Mouse (Mus musculus) layer of hippocampus, postnatal 36 days (tissue): ENCODE results near the gene Ermp1. TPM values are rescaled to one million over a fixed set of nuclear protein-coding genes. Genes with fewer than 3 reads are reported as not detected.

Experiments
- DNase-seq, 2 experiments: peaks; one replicate each; pipeline ENCODE4 v3.0.0; 2022
- total RNA-seq, 2 experiments: library from RNA; stranded (reverse); gene quantifications; 2 replicates each; pipeline ENCODE4 v1.2.3; 2021

Ermp1 gene
- total RNA-seq, 2 experiments from 2014 or later = 53.5 to 61.2 TPM

- DNase-seq = no peak
Observed at GRCm38 (mm10) chr19:29660835-29661764, 12.9 kb upstream of the Ermp1 start.

GRCm38 (mm10) chr19:29659705-29660104 is 11.5 kb upstream of the Ermp1 start:
- DNase-seq = no peak

- DNase-seq = no peak
Observed at GRCm38 (mm10) chr19:29658836-29659235, 10.6 kb upstream of the Ermp1 start.

GRCm38 (mm10) chr19:29657558-29657957 is 9.3 kb upstream of the Ermp1 start:
- DNase-seq = no peak

GRCm38 (mm10) chr19:29657033-29657432 is 8.8 kb upstream of the Ermp1 start:
- DNase-seq = no peak

GRCm38 (mm10) chr19:29656620-29657019 is 8.4 kb upstream of the Ermp1 start:
- no peak for DNase-seq

- no peak for DNase-seq
Observed at GRCm38 (mm10) chr19:29656029-29656428, 7.8 kb upstream of the Ermp1 start.

- no peak for DNase-seq
Observed at GRCm38 (mm10) chr19:29655148-29655547, 6.9 kb upstream of the Ermp1 start.

GRCm38 (mm10) chr19:29653768-29654265 is 5.6 kb upstream of the Ermp1 start:
- no peak for DNase-seq

- DNase-seq = no peak
Observed at GRCm38 (mm10) chr19:29649683-29650082, 1.5 kb upstream of the Ermp1 start.

GRCm38 (mm10) chr19:29648550-29648914 is 317 bp upstream of the Ermp1 start:
- no peak for DNase-seq

- DNase-seq = no peak
Observed at GRCm38 (mm10) chr19:29644747-29645146, 3.5 kb downstream of the Ermp1 start.

GRCm38 (mm10) chr19:29643194-29643922 is 4.9 kb downstream of the Ermp1 start:
- DNase-seq = no peak

GRCm38 (mm10) chr19:29642211-29642610 is 6.0 kb downstream of the Ermp1 start:
- DNase-seq = no peak

GRCm38 (mm10) chr19:29641510-29641909 is 6.7 kb downstream of the Ermp1 start:
- no peak for DNase-seq

GRCm38 (mm10) chr19:29641055-29641454 is 7.2 kb downstream of the Ermp1 start:
- no peak for DNase-seq

GRCm38 (mm10) chr19:29612102-29612501 is 36.1 kb downstream of the Ermp1 start:
- no peak for DNase-seq

GRCm38 (mm10) chr19:29610907-29611306 is 37.3 kb downstream of the Ermp1 start:
- no peak for DNase-seq

- no peak for DNase-seq
Observed at GRCm38 (mm10) chr19:29608212-29608611, 40.0 kb downstream of the Ermp1 start.

GRCm38 (mm10) chr19:29607521-29607920 is 40.7 kb downstream of the Ermp1 start:
- no peak for DNase-seq

- DNase-seq = no peak
Observed at GRCm38 (mm10) chr19:29604653-29605052, 43.6 kb downstream of the Ermp1 start.

- DNase-seq = no peak
Observed at GRCm38 (mm10) chr19:29603548-29604353, 44.5 kb downstream of the Ermp1 start.

- no peak for DNase-seq
Observed at GRCm38 (mm10) chr19:29598981-29599380, 49.2 kb downstream of the Ermp1 start.
